Mouse (Mus musculus): Measurements from ENCODE around the gene Ell.
"Not testable (repeated sequence)": the region's sequence is repeated elsewhere in the genome, so short reads cannot be mapped to it uniquely, and the experiment has no call there.

Gene Ell

GRCm38 (mm10) chr8:70561809-70562535 is 22.7 kb downstream of the Ell start:
- DNase-seq (ENCODE audit: extremely low spot score, low read depth, low spot score) = no peak

DNA sequence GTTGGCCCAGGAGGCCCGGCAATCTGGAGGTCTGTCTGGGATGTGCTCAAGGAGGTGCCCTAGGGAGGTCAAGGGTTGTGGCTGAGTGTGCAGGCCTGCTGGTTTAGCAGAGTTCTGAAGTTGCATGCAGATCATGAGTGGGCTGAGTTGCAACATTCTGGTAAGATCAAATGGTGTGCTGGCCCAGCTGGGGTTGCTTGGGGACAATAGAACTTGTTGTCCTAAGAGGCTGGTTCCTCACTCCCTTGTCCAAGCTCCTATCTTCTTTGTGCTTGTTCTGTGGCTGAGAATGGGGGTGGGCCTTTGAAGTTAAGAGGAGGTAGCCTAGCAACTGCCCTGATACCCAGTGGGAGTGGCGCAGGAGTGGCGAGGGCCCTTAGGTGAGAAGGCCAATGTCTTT is 23.5 kb downstream of the Ell start:
- DNase-seq (ENCODE audit: extremely low spot score, low read depth, low spot score) = no peak

GRCm38 (mm10) chr8:70563763-70564387 is 24.6 kb downstream of the Ell start:
- no peak for DNase-seq (ENCODE audit: extremely low spot score, low read depth, low spot score)

- no peak for DNase-seq (ENCODE audit: extremely low spot score, low read depth, low spot score)
These were observed 25.5 kb downstream of the Ell start for GRCm38 (mm10) chr8:70564696-70565235.

- no peak for DNase-seq (ENCODE audit: extremely low spot score, low read depth, low spot score)
These were observed 26.3 kb downstream of the Ell start for GRCm38 (mm10) chr8:70565561-70565960.

DNA sequence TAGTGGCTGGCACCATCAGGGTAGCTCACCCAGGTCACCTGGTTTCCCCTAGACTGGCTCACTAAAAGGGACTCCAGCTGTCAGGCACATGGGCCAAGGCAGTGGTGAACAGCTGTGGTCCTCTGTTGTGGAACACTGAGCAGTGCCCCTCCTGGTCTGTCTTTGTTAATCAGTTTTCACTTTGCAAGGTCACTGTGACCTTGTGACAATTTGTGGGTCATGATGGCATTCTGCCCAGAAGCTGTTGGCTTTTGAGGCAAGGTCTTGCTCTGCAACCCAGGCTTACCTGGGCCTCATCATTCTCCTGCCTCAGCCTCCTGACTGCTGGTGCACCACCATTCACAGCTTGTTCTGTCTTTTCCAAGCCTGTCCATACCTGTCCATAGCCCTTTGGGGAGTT is 31.1 kb downstream of the Ell start:
- no peak for DNase-seq (ENCODE audit: extremely low spot score, low read depth, low spot score)

DNA sequence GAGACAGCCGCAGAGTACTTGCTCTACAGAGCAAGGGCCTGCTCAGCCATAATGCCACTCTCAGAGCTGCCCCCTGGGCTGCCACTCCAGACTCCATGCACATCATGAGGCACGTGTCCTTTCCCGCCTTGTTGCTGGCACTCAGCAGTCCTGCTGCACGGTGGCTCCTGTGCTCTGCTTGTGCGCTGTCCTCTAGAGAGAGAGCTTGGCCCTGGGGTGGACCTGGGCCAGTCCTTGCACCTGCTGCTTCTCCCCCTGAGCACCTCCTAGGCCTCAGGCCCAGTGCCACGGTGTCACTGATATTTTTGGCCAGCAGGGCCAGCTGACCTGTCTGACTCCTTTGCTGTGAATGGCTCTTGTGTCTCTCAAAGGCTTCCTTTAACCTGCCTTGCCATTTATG is 31.7 kb downstream of the Ell start:
- no peak for DNase-seq (ENCODE audit: extremely low spot score, low read depth, low spot score)

- no peak for DNase-seq (ENCODE audit: extremely low spot score, low read depth, low spot score)
These were observed 35.0 kb downstream of the Ell start for GRCm38 (mm10) chr8:70574302-70574701.

DNA sequence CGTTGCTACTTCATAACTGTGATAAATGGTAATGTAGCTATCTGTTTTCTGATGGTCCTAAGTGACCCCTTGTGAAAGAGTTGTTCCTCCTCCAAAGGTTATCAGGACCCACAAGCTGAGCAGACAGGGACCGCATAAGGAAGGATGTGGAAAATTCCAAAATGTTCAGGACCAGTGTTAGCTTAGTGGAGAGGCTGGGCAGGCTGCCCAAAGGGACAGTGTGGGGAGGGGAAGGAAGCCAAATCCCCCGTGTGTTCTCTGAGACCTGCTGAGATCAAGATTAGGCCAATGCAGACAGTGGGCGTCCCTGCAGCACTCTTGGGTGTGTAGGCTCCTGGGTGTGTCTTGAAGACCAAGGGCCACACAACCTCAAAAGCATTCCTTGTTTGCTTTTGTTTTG is 35.7 kb downstream of the Ell start:
- DNase-seq (ENCODE audit: extremely low spot score, low read depth, low spot score) = no peak

DNA sequence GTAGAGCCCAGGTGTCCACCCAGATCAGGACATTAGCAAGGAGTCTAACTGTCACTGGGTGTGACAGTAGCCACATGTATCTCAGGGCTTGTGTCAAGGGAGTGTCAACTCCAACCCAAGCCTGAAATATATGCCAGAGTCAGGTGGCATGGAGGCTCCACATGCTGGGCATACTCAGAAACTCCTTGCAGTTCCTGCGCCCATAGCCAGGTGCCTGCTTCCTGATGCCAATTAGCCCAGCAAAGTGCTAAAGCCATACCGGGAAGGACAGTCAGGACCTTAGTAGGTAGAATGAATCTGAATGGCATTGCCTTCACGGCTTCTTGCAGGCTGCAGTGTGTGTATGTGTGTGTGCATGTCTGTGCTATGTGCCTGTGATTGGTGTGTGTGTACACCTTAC is 38.0 kb downstream of the Ell start:
- no peak for DNase-seq (ENCODE audit: extremely low spot score, low read depth, low spot score)

- no peak for DNase-seq (ENCODE audit: extremely low spot score, low read depth, low spot score)
These were observed 44.5 kb downstream of the Ell start for GRCm38 (mm10) chr8:70583476-70584387.

DNA sequence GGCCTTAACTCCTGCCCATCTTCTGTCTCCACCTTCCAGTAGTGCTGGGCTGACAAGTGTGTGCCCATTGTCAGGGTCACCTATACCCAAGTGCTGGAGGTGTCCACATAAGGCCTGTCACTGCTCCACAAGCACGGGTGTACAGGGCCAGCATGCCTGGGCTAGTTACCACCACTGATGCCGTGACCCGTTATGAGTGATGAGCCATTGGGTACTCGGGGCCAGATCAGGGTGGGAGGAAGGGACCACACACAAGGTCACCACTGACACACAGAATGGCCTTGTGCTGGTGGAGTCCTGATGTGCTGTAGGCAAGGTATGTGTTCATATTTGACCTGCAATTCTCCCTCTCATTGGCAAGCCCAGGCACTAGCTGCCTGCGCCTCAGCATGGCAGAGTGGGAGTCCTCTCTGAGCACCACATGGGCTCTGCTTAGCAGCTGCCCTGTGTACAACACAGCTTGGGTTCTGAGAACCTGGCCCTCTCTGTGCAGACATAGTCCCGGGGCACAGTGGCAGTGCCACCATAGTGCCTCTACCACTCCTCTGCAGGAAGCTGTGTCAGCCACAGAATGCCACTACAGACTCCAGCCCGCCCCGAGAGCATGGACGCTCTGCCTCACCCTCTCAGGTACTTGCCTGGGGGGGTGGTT is 45.5 kb downstream of the Ell start:
- no peak for DNase-seq (ENCODE audit: extremely low spot score, low read depth, low spot score)

DNA sequence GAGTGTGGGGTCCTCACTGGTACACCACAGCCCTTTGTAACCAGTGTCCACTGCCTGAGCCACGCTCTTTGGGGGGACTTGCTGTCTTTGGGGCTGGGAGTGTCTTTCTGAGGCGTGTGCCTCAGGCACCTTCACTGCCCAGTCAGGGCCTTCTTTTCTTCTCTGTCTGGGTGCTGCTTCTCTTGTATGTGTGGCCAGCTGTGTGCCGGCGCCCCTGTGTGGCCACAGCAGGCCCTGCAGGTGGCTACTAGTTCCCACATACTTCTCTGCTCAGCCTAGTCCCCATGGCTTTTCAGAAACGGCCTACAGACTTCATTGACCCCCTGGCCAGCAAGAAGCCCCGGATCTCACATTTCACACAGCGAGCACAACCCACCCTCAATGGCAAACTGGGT is 46.0 kb downstream of the Ell start:
- DNase-seq (ENCODE audit: extremely low spot score, low read depth, low spot score) = no peak

DNA sequence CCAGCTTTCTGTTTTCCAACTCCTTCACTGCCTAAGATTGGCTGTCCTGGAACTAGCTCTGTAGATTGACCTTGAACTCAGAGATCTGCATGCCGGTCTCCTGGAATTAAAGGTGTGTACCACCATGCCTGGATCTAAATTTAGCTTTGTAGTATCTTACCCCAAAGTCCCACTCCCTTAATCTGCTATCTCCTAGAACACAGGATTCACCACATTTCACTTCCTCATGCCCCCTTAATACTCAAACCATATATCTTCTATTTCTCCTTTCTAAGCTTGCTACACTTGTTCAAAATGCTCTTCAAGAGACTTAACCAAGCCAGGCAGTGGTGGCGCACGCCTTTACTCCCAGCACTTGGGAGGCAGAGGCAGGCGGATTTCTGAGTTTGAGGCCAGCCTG is 48.7 kb downstream of the Ell start:
- DNase-seq (ENCODE audit: extremely low spot score, low read depth, low spot score) = not testable (repeated sequence)

- DNase-seq (ENCODE audit: extremely low spot score, low read depth, low spot score) = no peak
These were observed 52.3 kb downstream of the Ell start for GRCm38 (mm10) chr8:70591569-70591968.

GRCm38 (mm10) chr8:70593173-70593572 is 53.9 kb downstream of the Ell start:
- DNase-seq (ENCODE audit: extremely low spot score, low read depth, low spot score) = no peak

DNA sequence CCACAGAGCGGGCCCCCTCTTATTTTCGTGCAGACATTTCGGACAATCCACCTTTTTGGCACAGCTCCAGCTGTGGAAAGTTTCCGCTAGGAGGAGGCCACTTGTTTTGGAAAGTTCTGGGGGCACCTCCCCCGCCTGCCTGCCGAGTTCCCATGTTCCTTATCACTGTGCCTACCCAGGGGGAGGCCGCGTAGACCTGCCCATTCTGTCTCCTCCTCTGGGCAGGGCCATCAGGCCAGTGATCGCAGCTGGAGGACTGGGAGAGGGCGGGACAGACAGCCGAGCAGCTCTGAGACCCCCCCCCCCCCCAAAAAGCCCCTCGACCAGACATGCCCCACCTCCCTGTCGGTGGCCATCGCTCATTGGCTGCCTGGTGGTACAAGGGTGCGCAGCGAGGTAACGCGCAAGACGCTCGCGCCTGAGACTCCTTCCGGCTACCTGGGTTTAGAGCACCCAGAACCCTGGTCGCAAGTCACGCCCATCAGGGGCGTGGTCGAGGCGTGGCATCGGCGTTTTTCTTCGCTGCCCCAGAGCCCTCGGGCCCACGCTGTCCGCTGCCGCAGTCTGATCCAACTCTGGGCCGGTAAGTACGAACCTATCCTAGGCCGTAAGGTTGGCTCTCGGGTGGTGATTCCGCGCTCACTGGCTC is 54.8 kb downstream of the Ell start, which contains the start of gene Isyna1:
Gene Isyna1 (plus strand): TSS at position 413 of the 649 bp plus-strand sequence.
- DNase-seq (ENCODE audit: extremely low spot score, low read depth, low spot score) = peak; percentile 97

DNA sequence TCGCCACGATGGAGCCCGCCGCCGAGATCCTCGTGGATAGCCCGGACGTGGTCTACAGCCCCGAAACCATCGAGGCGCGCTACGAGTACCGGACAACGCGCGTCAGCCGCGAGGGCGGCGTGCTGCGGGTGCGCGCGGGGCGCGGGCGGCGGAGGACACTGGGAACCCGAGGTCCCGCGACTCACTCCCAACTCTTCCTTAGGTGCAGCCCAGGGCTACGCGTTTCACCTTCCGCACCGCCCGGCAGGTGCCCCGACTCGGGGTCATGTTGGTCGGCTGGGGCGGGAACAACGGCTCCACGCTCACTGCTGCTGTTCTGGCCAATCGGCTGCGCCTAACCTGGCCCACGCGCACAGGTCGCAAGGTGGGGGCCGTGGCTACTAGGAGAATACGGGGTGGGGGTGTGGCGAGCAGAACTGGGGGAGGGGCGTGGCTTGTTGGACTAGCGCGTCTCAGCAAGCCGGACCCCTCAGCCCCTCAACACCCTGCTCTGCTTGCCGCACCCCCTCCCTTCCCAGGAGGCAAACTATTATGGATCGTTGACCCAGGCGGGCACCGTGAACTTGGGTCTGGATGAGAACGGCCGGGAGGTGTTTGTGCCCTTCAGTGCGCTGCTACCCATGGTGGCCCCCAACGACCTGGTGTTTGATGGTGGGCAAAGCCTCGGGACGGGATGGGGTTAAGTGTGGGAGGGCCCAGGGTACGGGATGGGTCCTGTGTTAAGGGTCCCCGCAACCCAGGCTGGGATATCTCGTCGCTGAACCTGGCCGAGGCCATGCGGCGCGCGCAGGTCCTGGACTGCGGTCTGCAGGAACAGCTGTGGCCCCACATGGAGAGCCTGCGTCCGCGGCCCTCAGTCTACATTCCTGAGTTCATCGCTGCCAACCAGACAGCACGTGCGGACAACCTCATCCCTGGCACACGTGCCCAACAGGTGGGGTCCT is 55.6 kb downstream of the Ell start:
- DNase-seq (ENCODE audit: extremely low spot score, low read depth, low spot score) = no peak

DNA sequence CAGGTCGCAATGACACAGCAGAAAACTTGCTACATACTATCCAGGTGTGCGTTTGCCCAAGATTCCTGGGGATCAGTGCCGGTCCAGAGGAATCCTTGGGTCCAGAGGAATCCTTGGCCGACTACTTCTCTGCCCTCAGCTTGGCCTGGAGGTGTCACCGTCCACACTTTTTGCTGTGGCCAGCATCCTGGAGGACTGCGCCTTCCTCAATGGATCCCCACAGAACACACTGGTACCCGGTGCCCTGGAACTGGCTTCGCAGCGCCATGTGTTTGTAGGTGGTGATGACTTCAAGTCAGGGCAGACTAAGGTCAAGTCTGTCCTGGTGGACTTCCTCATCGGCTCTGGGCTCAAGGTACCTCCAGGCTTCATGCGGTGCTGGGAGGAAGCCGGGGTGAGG is 56.6 kb downstream of the Ell start:
- DNase-seq (ENCODE audit: extremely low spot score, low read depth, low spot score) = no peak

All from hindlimb bud, embryonic 11.5 days (tissue).